Mouse (Mus musculus): ENCODE results near the gene Dlgap4. TPM values are rescaled to one million over a fixed set of nuclear protein-coding genes. Genes with fewer than 3 reads are reported as not detected.
"Not testable (repeated sequence)": the region's sequence is repeated elsewhere in the genome, so short reads cannot be mapped to it uniquely, and the experiment has no call there.

Dlgap4 gene
- total and polyA plus RNA-seq, 3 experiments = 15.7 to 113 (median 54.8) TPM

GRCm38 (mm10) chr2:156784016-156784585, 170.6 kb downstream of the Dlgap4 start:
- Histone ChIP-seq H3K27me3 (ENCODE audit: insufficient read depth, low read length) (no peaks in the 10 kb centered on the region), H3K4me1 (ENCODE audit: insufficient read depth, low read depth, low read length) (peaks cover 82% of the 10 kb centered on the region), H3K4me3 (ENCODE audit: low read depth, low read length) (no peak overlapping the region; the same call in 1 of the 2 replicates), H3K36me3 (replicated peaks) (no peaks in the 10 kb centered on the region), H3K9me3 (replicated peaks) (peaks cover 20% of the 10 kb centered on the region)
- DNase-seq (ENCODE audit: low spot score) (no peak), ATAC-seq (ENCODE audit: extremely low read depth, insufficient number of reproducible peaks, low FRiP score, poor library complexity, severe bottlenecking) (no peak)
- TF ChIP-seq GATA1 (IDR thresholded peaks at IDR 0.05; ENCODE audit: borderline replicate concordance, low read length) (no peak), POLR2AphosphoS5 (IDR thresholded peaks at IDR 0.05; ENCODE audit: insufficient replicate concordance, low read depth, low read length) (no peak), CTCF (IDR thresholded peaks at IDR 0.05; ENCODE audit: low read depth, low read length) (no peak), TAL1 (conservative IDR thresholded peaks at IDR 0.05; ENCODE audit: low read depth, low read length) (no peak), GATA2 (IDR thresholded peaks at IDR 0.05; ENCODE audit: borderline replicate concordance, low read depth, low read length) (no peak)

GRCm38 (mm10) chr2:156784891-156785290, 171.4 kb downstream of the Dlgap4 start:
- TF ChIP-seq CTCF (IDR thresholded peaks at IDR 0.05; ENCODE audit: low read depth, low read length) = no peak
- TF ChIP-seq GATA2 (IDR thresholded peaks at IDR 0.05; ENCODE audit: borderline replicate concordance, low read depth, low read length) = no peak
- TF ChIP-seq GATA1 (IDR thresholded peaks at IDR 0.05; ENCODE audit: borderline replicate concordance, low read length) = no peak
- no peak for TF ChIP-seq TAL1 (conservative IDR thresholded peaks at IDR 0.05; ENCODE audit: low read depth, low read length)
- no peak for TF ChIP-seq POLR2AphosphoS5 (IDR thresholded peaks at IDR 0.05; ENCODE audit: insufficient replicate concordance, low read depth, low read length)
- Histone ChIP-seq H3K4me1 (ENCODE audit: insufficient read depth, low read depth, low read length) (peaks cover 74% of the 10 kb centered on the region), H3K36me3 (replicated peaks) (no peaks in the 10 kb centered on the region), H3K27me3 (ENCODE audit: insufficient read depth, low read length) (no peaks in the 10 kb centered on the region), H3K9me3 (replicated peaks) (peaks cover 20% of the 10 kb centered on the region), H3K4me3 (ENCODE audit: low read depth, low read length) (no peak overlapping the region)
- no peak for DNase-seq (ENCODE audit: low spot score)
- no peak for ATAC-seq (ENCODE audit: extremely low read depth, insufficient number of reproducible peaks, low FRiP score, poor library complexity, severe bottlenecking)

GRCm38 (mm10) chr2:156786369-156786768, 172.9 kb downstream of the Dlgap4 start:
- not testable (repeated sequence) for H3K27me3 ChIP-seq (ENCODE audit: insufficient read depth, low read length); H3K4me3 ChIP-seq (ENCODE audit: low read depth, low read length); H3K36me3 ChIP-seq (replicated peaks); DNase-seq (ENCODE audit: low spot score); ATAC-seq (ENCODE audit: extremely low read depth, insufficient number of reproducible peaks, low FRiP score, poor library complexity, severe bottlenecking)
- H3K9me3 ChIP-seq (replicated peaks) = peaks cover 23% of the 10 kb centered on the region
- peaks cover 59% of the 10 kb centered on the region for H3K4me1 ChIP-seq (ENCODE audit: insufficient read depth, low read depth, low read length)

GRCm38 (mm10) chr2:156787090-156787775, 173.7 kb downstream of the Dlgap4 start:
- Histone ChIP-seq H3K27me3 (ENCODE audit: insufficient read depth, low read length) (no peaks in the 10 kb centered on the region), H3K4me1 (ENCODE audit: insufficient read depth, low read depth, low read length) (peaks cover 50% of the 10 kb centered on the region), H3K4me3 (ENCODE audit: low read depth, low read length) (no peak overlapping the region), H3K9me3 (replicated peaks) (peaks cover 29% of the 10 kb centered on the region), H3K36me3 (replicated peaks) (no peaks in the 10 kb centered on the region)
- ATAC-seq (ENCODE audit: extremely low read depth, insufficient number of reproducible peaks, low FRiP score, poor library complexity, severe bottlenecking) (no peak), DNase-seq (ENCODE audit: low spot score) (no peak)
- TF ChIP-seq GATA1 (IDR thresholded peaks at IDR 0.05; ENCODE audit: borderline replicate concordance, low read length) (no peak), GATA2 (IDR thresholded peaks at IDR 0.05; ENCODE audit: borderline replicate concordance, low read depth, low read length) (no peak), POLR2AphosphoS5 (IDR thresholded peaks at IDR 0.05; ENCODE audit: insufficient replicate concordance, low read depth, low read length) (no peak), CTCF (IDR thresholded peaks at IDR 0.05; ENCODE audit: low read depth, low read length) (no peak), TAL1 (conservative IDR thresholded peaks at IDR 0.05; ENCODE audit: low read depth, low read length) (no peak)

GRCm38 (mm10) chr2:156787776-156788105, 174.2 kb downstream of the Dlgap4 start:
- Histone ChIP-seq H3K27me3 (ENCODE audit: insufficient read depth, low read length) (no peaks in the 10 kb centered on the region), H3K4me1 (ENCODE audit: insufficient read depth, low read depth, low read length) (peaks cover 45% of the 10 kb centered on the region), H3K9me3 (replicated peaks) (peaks cover 30% of the 10 kb centered on the region), H3K36me3 (replicated peaks) (no peaks in the 10 kb centered on the region), H3K4me3 (ENCODE audit: low read depth, low read length) (no peak overlapping the region)
- DNase-seq (ENCODE audit: low spot score) (no peak), ATAC-seq (ENCODE audit: extremely low read depth, insufficient number of reproducible peaks, low FRiP score, poor library complexity, severe bottlenecking) (no peak)
- TF ChIP-seq GATA2 (IDR thresholded peaks at IDR 0.05; ENCODE audit: borderline replicate concordance, low read depth, low read length) (no peak), TAL1 (conservative IDR thresholded peaks at IDR 0.05; ENCODE audit: low read depth, low read length) (no peak), GATA1 (IDR thresholded peaks at IDR 0.05; ENCODE audit: borderline replicate concordance, low read length) (no peak), CTCF (IDR thresholded peaks at IDR 0.05; ENCODE audit: low read depth, low read length) (no peak), POLR2AphosphoS5 (IDR thresholded peaks at IDR 0.05; ENCODE audit: insufficient replicate concordance, low read depth, low read length) (no peak)

- ATAC-seq (ENCODE audit: extremely low read depth, insufficient number of reproducible peaks, low FRiP score, poor library complexity, severe bottlenecking) (no peak), DNase-seq (ENCODE audit: low spot score) (no peak)
Measured at GRCm38 (mm10) chr2:156788836-156789235, 175.3 kb downstream of the Dlgap4 start.

More at GRCm38 (mm10) chr2:156788836-156789235, 175.3 kb downstream of the Dlgap4 start:
- Histone ChIP-seq H3K9me3 (replicated peaks) (peaks cover 30% of the 10 kb centered on the region), H3K4me3 (ENCODE audit: low read depth, low read length) (no peak overlapping the region), H3K36me3 (replicated peaks) (no peaks in the 10 kb centered on the region), H3K4me1 (ENCODE audit: insufficient read depth, low read depth, low read length) (peaks cover 34% of the 10 kb centered on the region), H3K27me3 (ENCODE audit: insufficient read depth, low read length) (no peaks in the 10 kb centered on the region)
- no peak for TF ChIP-seq CTCF (IDR thresholded peaks at IDR 0.05; ENCODE audit: low read depth, low read length)
- no peak for TF ChIP-seq TAL1 (conservative IDR thresholded peaks at IDR 0.05; ENCODE audit: low read depth, low read length)
- TF ChIP-seq GATA2 (IDR thresholded peaks at IDR 0.05; ENCODE audit: borderline replicate concordance, low read depth, low read length) = no peak
- no peak for TF ChIP-seq GATA1 (IDR thresholded peaks at IDR 0.05; ENCODE audit: borderline replicate concordance, low read length)
- TF ChIP-seq POLR2AphosphoS5 (IDR thresholded peaks at IDR 0.05; ENCODE audit: insufficient replicate concordance, low read depth, low read length) = no peak

All from G1E (cell line).